Mouse (Mus musculus) olfactory bulb, adult 2 months (tissue): Measurements from ENCODE around the gene Pon2.

Experiments
- CTCF ChIP-seq: fragments of 200-500 bp; IDR thresholded peaks from 2 replicates; pipeline ENCODE4 v1.5.1; 2012; ENCODE audit warnings: low read depth, mild to moderate bottlenecking, low read length, moderate library complexity; ENCODE audit not compliant: insufficient read depth
- POLR2A ChIP-seq: fragments of 200-500 bp; IDR thresholded peaks from 2 replicates; pipeline ENCODE4 v1.6.1; 2012; ENCODE audit warnings: mild to moderate bottlenecking, low read depth, low read length, moderate library complexity; ENCODE audit not compliant: insufficient read depth

DNA sequence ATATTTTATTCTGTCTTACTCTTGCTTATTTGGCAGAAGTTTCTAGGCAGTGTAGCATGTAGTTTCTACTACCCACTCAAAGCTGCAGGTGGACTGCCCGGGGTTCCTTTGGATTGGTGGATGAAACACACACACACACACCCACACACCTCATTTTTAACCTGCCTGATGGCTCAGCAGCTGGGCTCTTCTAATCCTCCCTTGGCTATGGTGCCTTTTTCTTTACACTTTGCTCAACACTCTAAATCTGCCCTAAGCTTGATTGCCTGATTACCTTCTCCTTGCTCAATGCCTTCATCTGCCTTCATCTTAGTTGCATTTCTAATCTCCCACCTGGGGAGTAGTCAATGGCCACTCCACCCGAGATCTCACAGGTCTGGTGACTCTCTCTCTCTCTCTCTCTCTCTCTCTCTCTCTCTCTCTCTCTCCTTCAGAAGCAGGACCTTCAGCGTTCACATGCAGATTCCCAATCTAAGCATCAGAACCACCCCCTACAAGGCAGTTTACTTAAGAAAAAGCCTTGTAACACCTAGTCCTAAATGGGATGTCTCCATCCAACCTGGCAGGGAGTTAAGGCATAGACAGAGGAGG lies 34.4 kb upstream of the Pon2 start:
- TF ChIP-seq CTCF (no peak), POLR2A (no peak)
